Mouse (Mus musculus) naive thymus-derived CD4-positive, alpha-beta T cell, adult 2 months (primary cell): ENCODE measurements around the gene Exosc3.
"Not testable (repeated sequence)": the region's sequence is repeated elsewhere in the genome, so short reads cannot be mapped to it uniquely, and the experiment has no call there.

Experiments used
- DNase-seq: peaks from one replicate; pipeline ENCODE4 v3.0.0-alpha.2; 2011; ENCODE audit warnings: low read depth

The Exosc3 gene

DNA sequence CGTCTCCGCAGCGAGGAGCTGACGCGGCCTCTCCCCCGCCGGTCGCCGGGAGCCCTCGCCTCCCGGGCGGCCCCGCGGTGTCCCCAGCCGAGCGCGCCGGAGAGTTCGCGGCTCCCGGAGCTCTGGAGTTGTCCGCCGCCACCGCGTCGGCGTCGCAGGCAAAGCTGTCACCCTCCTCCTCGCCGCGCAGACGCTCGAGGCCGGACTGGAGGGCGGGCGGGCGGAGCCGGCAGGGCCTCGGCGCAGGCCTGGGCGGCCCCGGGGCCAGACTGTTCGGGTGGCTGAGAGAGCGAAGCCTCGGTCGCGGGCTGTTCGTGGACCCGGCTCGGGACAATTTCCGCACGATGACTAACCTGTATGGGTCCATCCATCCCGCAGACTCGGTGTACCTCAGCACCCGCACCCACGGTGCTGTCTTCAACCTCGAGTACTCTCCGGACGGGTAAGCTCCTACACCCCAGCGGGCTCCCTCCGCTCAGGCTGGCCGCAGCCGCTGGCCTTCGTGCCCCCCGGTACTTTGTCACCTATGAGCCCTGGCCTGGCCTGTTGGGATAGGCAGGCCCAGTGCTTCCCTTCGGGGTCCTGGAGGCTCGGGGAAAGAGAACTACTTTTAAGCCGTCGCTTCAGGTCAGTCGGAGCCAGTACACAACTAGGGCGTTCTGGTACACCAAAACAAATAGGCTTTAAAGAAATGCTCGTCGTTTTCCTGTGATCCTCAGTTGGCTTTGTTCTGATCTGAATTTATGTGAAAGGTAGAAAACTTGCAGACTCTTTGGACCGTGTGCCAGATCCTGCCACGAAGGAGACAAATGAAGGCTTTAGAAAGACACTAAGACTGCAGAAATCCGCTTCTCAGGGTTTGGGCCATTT lies at the start of gene Exosc3:
Gene Exosc3 (minus strand): TSS at position 447 of the 870 bp plus-strand sequence.
- DNase-seq: no peak

DNA sequence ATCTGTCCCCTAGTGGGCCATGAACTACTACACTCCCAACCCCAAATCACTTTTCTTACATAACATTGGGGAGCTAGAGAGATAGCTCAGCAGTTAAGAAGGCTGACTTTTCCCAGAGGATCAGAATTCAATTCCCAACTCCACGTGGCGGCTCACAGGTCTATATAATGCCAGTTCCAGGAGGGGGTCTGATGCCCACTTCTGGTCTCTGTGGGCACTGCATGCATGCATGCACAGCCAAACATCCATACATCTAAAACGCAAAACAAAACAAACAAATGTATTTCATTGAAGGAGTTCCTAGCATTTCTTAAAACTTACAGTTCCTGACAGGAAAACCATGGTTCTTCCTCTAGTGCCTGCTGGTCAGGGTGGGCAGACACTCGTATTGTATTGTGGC lies 49.6 kb upstream of the Exosc3 start:
- no peak for DNase-seq

DNA sequence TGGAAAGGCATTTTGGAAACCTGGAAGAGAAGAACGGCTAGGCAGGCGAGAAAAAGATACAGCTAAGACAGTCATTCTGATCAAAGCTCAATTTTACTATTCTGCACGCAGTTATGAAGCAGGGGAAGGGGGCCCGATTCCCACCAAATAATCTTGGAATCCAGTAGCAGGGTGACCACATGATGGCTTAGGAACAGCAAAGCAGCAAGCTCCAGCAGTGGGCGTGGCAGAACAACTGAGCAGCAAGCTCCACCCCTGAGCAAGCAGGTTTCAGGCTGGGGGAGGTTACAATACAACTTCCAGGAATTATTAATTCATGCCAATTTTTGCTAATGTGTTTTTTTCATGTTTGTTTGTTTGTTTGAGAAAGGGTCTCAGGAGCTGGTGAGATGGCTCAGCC lies 44.8 kb upstream of the Exosc3 start:
- not testable (repeated sequence) for DNase-seq

DNA sequence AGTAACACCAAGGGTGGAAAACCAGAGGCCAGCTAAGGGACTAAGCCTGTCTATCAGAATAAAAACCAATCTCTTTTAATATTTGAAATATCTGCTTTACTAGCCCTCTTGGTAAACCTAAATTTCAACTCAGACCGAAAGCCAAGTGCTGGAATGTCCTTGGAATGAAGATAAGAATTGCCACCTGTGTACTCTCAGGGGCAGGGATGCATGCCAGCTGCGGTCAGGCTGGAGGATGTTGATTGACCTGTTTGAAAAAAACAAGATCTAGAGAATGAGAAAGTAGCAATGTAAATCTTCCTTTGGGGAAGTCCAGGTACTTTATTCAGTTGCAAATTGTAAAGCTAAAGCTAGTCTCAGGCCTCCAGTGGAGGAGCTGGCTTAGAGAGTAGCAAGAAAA lies 39.6 kb upstream of the Exosc3 start:
- not testable (repeated sequence) for DNase-seq

DNA sequence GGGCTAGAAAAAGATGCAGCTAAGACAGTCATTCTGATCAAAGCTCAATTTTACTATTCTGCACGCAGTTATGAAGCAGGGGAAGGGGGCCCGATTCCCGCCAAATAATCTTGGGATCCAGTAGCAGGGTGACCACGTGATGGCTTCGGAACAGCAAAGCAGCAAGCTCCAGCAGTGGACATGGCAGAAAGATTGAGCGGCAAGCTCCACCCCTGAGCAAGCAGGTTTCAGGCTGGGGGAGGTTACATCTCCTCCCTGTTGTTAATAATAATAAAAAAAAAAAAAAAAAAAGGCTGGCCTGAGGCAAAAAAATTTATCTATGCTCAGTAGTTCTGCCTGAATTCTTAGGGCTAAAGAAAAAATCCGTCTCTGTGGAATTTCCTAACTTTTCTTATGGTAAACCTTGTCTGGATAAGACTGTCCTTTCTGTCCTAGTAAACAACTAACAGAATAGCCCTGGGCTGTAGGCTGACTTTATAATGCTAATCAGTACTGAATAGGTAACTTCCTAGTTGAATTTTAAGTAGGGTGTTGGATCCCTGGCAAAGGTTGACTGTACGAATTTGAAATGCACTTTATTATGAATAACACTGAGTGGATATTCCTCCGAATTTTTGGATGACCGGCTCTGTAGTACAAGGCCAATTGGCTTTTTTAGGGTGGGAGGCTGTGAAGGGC lies 38.5 kb upstream of the Exosc3 start:
- not testable (repeated sequence) for DNase-seq

DNA sequence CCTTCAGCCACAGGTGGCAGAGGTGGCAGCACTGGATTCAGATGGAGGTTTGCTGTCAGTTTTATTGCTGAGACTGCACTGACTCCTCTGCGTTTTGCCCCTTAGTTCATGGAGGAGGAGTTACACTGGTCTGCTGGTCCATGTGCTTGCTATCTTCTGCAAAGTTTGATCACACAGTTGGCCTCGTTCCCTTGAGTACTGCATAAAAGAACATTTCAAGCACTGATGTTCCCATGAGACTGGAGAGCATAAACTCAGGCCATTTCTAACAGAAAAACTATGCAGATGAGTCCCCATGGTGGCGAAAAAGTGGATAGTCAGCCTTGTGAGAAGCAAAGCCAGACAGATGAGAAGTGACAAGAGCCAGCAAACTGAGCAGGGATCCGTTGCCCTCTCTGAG lies 34.0 kb upstream of the Exosc3 start:
- DNase-seq: no peak

DNA sequence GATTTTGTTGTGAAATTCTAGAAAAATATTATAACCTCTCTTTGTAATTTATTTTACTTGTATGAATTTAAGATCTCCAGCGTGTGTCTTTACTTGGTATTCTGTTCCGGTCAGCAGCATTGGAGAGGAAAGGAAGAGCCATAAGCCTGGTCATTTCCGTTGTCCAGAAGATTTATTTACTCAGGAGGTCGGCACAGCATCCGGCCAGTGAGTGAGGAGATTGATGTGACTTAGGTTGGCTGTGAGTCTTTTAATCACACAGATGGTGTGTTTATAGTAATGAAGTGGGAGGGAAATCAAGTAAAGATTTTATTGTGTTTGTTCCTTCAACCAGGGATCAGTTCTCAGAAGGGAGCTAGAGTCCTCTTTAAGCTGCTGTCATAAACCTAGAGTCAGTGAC lies 32.3 kb upstream of the Exosc3 start:
- no peak for DNase-seq

DNA sequence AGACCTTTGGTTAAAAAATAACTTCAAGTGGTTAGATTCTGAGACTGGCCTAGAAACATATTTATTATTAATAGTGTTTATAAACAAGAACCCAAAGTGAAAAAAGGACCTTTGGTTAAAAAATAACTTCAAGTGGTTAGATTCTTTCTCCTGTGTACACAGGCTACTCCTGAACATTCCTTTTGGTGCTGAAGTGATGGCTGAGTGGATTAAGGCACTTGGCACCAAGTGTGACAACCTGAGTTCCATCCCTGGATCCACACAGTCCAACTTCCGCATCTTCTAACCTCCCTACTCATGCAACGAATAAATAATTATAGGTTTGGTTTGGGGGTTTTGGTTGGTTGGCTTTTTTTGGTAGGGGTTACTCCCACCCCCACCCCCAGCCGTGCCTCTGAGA lies 28.7 kb upstream of the Exosc3 start:
- no peak for DNase-seq

DNA sequence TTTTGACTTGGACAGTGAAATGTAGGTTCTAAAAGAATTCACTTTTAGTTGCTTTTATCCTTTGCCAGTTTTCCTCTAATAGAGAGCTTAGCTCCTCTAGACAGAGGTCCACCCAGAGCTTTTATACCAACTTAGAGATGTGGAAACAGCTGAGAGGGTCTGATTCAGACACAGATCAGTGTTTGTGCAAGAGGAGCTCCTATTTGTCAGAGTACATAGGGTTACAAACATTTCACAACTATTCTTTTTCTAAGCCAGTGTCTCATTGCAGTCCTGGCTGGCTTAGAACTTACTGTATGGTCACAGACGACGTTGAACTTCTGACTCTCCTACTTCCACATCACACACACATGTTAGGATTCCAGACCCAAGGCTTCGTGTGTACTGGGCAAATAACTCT lies 14.1 kb upstream of the Exosc3 start:
- DNase-seq: no peak

DNA sequence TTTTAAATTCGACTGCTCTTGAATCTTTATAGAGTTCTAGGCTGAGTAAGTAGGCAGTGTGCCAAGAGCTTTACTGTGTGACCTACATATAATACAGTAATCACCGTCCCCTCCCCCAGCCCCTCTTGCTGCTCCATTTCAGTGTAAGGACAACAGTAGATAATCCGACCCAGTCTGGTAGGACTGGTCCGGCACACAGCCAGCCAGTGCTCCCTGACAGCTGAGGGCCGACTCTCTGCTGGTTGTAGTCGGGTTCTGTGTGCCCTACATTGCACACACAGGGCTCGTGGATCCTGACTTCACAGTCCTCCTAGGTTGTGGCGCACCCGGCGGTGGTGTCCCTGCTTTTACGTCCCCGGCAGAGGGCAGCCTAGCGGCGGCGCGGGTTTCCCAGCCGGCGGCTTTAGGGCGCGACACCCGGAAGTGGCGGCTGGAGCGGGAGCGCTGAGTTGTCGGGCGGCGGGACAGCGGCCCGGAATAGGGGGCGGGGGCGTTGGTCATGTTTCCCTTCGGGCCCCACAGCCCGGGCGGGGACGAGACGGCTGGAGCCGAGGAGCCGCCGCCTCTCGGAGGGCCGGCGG lies 773 bp downstream of the Exosc3 start, which contains the start of gene Dcaf10:
Gene Dcaf10 (plus strand): TSS at position 433 of the 581 bp plus-strand sequence.
- peak; percentile 94 for DNase-seq

DNA sequence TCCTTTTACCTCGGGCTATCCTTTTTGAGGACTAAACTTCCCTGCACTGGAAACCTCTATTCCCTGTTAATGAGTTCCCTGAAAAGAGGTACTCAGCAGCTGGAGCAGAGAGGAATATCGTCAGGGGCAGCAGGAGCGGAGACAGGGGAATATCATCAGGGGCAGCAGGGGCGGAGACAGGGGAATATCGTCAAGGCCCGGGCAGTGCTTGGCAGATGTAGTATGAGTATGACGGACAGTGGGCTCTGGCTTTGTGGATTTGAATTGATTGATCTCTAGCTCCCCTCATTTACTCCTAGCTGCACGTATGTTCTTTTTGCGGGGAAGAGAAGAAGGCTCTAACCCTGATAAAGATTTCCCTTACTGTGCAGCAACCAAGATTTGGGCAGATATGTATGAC lies 1.3 kb downstream of the Exosc3 start:
- DNase-seq: no peak

DNA sequence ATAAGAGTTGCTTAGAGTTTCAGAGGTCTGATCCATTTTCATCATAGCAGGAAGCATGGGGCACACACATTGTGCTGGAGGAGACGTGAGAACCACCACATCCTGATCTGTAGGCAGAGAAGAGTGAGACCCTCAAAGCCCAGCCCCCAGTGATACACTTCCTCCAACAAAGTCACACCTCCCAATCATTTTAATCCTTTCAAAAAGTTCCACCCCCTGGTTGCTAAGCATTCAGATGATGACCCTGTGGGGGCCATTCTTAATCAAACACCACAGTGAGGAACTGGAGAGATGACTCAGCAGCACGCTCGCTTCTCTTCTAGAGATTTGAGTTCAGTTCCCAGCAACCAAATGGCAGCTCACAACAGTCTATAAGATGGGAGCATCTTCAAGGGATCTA lies 10.1 kb downstream of the Exosc3 start:
- no peak for DNase-seq

DNA sequence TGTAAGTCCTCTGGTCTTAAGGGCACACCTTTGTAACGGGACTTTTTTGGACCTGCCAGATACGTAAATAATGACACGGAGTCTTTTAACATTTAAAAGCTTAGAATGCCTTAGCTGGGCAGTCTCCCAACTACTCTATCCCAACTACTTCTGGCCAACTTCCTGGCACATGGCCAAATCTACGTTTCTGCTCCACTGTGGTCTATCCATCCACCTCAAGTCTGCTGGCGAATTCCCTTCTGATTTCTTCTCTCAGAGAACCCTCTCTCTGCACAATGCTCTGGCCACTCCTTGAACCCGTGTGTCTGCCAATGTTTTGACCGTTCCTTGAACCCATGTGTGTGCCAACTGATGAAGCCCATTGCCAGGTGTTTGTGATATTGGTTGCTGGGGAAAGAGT lies 11.4 kb downstream of the Exosc3 start:
- DNase-seq: no peak

DNA sequence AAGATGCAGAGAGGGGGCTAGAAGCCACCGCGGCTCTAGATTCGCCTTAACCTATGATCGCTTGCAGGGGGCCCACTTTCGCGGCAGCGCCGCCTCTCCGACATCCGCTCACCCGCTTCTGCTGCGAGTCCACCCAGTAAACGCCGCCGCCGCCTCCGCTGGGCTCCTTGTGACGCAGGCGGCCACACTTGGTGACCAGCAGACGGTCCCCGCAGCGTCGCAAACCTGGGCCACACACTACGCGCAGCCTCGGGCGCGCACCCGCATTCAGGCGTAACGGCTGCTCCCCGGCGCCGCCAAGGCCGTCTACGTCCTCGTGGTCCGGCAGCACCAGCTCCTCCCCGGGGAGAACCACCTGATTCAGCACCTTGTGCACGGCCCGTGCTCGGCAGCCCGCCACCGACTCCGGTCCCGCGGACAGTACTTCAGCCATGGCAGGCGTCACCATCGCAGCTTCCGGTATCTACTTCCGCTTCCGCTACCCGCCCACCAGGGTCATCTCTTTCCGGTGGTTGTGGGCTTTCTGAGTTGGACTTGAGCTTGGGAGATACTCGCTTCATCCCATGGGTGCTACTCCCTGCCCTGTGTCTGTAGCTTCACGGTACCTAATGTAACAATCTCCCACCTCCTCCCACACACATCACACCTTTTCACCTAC lies 22.2 kb downstream of the Exosc3 start:
- peak; percentile 79 for DNase-seq

DNA sequence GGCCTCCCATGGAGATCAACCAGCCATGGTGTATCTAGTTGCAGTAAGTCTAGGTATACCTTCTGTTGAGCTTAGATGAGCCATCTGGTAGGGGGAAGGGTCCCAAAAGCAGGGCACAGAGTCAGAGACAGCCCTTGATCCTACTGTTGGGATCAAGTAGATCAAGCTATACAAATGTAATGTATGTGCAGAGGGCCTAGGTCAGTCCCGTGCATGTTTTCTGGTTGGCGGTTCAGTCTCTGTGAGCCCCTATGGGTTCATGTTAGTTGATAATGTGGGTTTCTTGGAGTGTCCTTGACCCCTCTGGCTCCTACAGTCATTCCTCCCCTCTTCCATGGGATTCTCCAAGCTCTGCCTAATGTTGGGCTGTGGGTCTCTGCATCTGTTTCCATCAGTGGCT lies 31.5 kb downstream of the Exosc3 start:
- DNase-seq: no peak

DNA sequence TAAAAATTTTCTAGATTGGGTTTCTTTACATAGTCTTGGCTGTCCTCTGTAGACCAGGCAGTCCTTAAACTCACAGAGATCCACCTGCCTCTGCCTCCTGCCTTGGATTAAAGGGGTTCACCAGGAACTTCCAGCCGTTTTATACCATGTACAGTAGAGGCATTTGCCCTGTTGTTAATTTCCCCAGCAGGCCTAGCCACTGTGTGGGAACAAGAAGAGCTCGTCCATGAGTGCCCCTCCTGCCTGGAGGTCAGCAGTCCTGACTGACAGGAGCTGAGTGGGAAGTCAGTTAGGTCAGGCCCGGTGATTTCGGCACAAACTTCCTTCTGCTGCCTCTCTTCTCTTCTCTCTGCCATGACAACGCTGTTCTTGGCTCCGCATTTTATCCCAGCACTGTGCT lies 33.9 kb downstream of the Exosc3 start:
- no peak for DNase-seq

DNA sequence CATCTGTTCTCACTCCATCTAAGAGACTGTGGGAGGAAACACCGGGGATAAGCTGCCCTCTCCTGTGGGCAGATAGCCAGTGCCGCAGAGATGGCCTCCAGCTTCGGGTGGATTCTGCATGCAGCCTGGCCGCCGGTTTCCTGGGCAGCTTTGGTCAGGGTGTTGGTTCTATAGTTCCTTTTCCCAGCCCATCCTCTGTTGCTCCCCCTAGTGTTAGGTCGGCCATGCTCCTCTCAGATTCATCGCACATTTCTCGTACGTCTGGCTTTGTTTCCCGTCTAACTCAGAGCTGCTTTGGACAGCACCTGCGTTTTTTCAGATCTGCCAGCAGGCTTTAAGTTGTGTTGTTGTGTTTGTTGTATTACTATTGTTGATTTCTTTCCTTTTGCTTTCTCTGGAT lies 34.5 kb downstream of the Exosc3 start:
- DNase-seq: peak; percentile 21

DNA sequence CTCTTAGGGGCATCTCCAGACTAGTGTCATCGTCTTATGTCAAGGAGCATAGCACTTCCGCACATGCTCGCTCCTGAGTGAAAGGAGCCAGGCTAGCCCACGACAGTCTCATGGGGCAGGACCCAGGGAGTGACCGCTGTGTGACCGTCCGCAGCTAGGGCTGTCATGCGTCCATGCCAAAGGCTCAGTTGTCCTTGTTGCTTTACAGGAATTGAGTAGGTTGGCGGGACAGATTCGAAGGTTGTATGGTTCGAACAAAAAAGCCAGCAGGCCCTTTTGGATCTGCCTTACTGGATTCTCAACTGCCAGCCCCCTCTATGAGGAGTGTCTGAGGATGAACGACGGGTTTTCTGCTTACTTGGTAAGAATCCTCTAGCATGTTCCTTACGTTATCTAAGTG lies 37.0 kb downstream of the Exosc3 start:
- DNase-seq: no peak

DNA sequence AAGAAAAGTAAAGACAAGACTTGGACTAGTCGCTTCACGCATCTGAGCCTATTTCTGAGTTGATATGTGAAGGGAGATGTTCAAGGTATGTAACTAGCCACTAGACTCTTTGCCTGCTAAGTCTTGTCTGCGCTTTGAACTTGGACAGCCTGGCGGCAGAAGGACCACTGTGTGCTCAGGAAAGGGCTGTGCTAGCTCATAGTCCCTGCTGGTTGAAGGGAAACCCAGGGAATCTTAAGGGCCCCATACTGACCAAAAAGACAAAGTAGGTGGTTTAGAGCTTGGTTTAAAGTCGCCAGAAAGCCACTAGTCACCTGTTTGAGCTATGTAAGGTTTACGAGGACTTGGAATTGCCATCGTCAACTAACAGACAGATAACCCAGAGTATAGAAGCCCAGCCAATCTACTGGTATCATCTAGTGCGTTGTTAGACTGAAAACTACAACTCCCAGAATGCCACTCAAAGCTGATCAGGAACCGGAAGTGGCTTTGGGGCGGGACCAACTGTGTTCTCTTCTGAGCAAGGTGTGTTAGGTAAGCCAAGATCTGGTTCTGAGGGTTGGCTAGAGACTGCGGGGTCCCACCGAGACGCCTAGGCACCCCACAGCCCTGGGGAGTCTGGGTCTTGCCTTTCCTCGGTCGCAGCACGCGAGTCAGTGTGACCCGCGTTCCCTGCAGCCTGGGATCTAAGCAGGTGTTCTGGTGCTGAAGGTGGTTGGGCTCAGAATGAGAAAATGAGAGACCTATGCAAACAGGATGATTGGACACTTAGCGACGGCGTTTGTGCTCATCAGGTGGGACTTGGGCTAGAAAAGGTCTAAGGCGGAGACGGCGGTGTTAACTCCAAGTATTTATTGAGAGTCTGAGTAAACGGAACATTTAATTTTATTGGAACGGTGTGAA lies 45.6 kb downstream of the Exosc3 start, which contains the start of gene Trmt10b:
Gene Trmt10b (plus strand): TSS at position 466 of the 903 bp plus-strand sequence.
- peak; percentile 91 for DNase-seq

DNA sequence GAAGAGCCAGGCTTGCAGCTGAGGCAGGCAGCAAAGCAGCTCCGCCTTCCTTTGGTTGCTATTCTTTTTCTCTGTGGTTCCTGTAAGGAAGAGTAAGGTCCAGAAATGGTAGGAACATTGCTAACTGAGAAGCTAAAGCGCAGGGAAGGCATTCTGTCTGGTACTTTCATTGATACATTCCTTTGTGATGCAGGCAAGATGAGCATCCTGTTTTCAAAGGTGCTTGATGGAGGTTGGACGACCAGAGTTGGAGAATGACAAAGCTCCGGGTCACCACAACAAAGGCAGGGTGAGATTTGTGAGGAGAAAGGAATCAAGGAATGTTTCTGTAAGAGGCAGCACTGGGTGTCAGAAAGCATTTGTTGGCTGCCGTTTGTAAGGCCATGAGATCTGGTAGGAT lies 54.6 kb downstream of the Exosc3 start:
- no peak for DNase-seq

DNA sequence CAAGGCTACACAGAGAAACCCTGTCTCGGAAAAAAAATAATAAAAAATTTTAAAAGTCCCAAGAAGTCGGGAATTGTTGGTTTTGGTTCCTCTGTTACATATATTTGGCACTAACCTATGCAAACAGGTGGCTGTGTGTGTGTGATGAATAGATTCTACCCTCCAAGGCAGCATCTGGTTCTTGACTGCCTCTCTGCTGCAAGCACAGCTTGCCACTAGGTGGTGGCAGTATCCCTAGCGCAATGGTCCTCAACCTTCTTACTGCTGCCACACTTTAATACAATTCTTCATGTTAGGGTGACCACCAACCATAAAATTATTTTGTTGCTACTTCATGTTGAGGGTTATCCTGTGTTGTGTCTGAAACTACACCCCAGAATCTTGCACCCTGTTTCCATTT lies 56.2 kb downstream of the Exosc3 start:
- DNase-seq: peak; percentile 18
